Mouse (Mus musculus) liver, adult 2 months (tissue): ENCODE data around the gene Cmtm8. TPM values are rescaled to one million over a fixed set of nuclear protein-coding genes. Genes with fewer than 3 reads are reported as not detected.

Experiments used
- DNase-seq: peaks from one replicate; pipeline ENCODE4 v3.0.0-alpha.2; 2011; ENCODE audit warnings: low read depth, low spot score; ENCODE audit errors: extremely low read depth
- H3K27ac ChIP-seq: fragments of 200-500 bp; replicated peaks from 2 replicates; pipeline ENCODE4 v1.5.1; 2012; ENCODE audit warnings: low read depth, mild to moderate bottlenecking, control low read depth, inconsistent platforms, low read length; ENCODE audit not compliant: insufficient read depth
- H3K27me3 ChIP-seq: fragments of 200-500 bp; 2 replicates; pipeline ENCODE4 v1.6.1; 2012; ENCODE audit warnings: mild to moderate bottlenecking, moderate library complexity, low read length, inconsistent platforms; ENCODE audit not compliant: control insufficient read depth, insufficient read depth
- H3K36me3 ChIP-seq: fragments of 200-500 bp; 2 replicates; pipeline ENCODE4 v1.6.1; 2012; ENCODE audit warnings: low read length, inconsistent platforms; ENCODE audit not compliant: control insufficient read depth, insufficient read depth
- H3K4me1 ChIP-seq: fragments of 200-500 bp; 2 replicates; pipeline ENCODE4 v1.6.1; 2011; ENCODE audit warnings: low read length; ENCODE audit not compliant: control insufficient read depth, insufficient read depth
- H3K4me3 ChIP-seq: fragments of 200-500 bp; 2 replicates; pipeline ENCODE4 v1.5.1; 2011; ENCODE audit warnings: low read depth, mild to moderate bottlenecking, control low read depth, low read length, moderate library complexity; ENCODE audit not compliant: insufficient read depth
- H3K79me2 ChIP-seq: fragments of 200-500 bp; 2 replicates; pipeline ENCODE4 v1.6.1; 2012; ENCODE audit warnings: inconsistent platforms, mild to moderate bottlenecking, low read length, moderate library complexity; ENCODE audit not compliant: control insufficient read depth, insufficient read depth
- H3K9ac ChIP-seq: fragments of 200-500 bp; 2 replicates; pipeline ENCODE4 v1.6.1; 2012; ENCODE audit warnings: low read depth, mild to moderate bottlenecking, control low read depth, inconsistent platforms, low read length
- CTCF ChIP-seq: fragments of 200-500 bp; IDR thresholded peaks from 2 replicates; pipeline ENCODE4 v1.5.1; 2011; ENCODE audit warnings: low read depth, low read length, control low read depth
- POLR2A ChIP-seq: fragments of 200-500 bp; IDR thresholded peaks from 2 replicates; pipeline ENCODE4 v1.6.1; 2011; ENCODE audit warnings: low read length, control low read depth; ENCODE audit not compliant: insufficient read depth; ENCODE audit errors: extremely low read depth
- WGBS: fragments of 180-500 bp; shearing (Covaris S2); methylation state at CpG from one replicate; pipeline ENCODE4 v1.1.7; 2018; 5-methylcytosine and 5-hydroxymethylcytosine counted together
- polyA plus RNA-seq: library from polyadenylated mRNA; depleted of rRNA; stranded (reverse); fragments of >200 nt; gene quantifications from 2 replicates; pipeline ENCODE4 v1.2.3, GENCODE M21; 2012
- total RNA-seq: library from RNA; depleted of rRNA; stranded (reverse); fragments of >200 nt; gene quantifications from 2 replicates; pipeline ENCODE4 v1.2.3, GENCODE M21; 2014

Gene Cmtm8
- total and polyA plus RNA-seq, 2 experiments: 77.3 to 180 TPM

DNA sequence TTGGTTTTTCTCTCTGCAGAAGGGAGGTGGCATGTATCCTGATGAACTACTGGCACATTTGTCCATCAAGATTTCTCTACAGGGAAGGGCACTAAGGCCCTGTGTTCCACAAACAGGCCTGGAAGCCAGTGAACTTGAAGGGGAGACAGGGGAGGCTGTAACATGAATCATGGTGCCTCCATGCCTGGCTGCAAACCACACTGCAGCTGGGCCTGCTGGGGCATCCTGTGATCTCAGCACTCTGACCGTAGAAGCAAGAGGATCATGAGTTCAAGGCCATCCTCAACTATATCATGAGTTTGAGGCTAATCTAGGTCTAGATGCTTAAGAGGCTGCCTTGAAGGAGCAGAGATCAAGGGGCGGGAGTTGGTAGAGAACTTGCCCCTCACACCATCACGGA lies 67.6 kb downstream of the Cmtm8 start:
- no peak overlapping the region for H3K9ac ChIP-seq
- no peaks in the 10 kb centered on the region for H3K4me1 ChIP-seq
- no peak for TF ChIP-seq POLR2A
- TF ChIP-seq CTCF: no peak
- H3K27ac ChIP-seq: no peak overlapping the region
- H3K36me3 ChIP-seq: no peaks in the 10 kb centered on the region
- WGBS: 93% methylated on average over 3 of the region's 3 CpGs
- no peaks in the 10 kb centered on the region for H3K79me2 ChIP-seq
- no peak overlapping the region for H3K4me3 ChIP-seq
- DNase-seq: no peak
- no peaks in the 10 kb centered on the region for H3K27me3 ChIP-seq

DNA sequence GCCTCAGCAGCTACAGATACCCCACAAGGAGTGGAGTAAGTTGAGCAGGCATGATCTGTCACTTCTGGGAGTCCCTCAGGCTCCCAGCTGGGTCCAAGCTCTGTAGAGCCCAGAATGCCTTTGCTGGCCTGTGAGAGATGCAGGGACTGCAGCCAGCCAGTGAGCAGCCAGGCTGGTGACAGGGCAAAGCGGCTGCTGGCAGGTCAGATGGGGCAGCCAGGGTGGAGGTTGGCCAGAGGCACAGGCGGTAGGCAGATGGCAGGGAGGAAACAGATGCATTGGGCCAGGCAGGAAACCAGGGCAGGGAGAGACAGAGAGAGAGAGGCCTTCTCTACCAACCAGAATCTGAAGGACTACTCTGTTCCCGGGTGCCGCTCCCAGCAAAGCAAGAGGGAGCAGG lies 68.7 kb downstream of the Cmtm8 start:
- H3K79me2 ChIP-seq: no peaks in the 10 kb centered on the region
- no peak for TF ChIP-seq POLR2A
- TF ChIP-seq CTCF: no peak
- 47% methylated on average over 4 of the region's 4 CpGs for WGBS
- H3K27me3 ChIP-seq: no peaks in the 10 kb centered on the region
- H3K4me3 ChIP-seq: no peak overlapping the region
- H3K4me1 ChIP-seq: no peaks in the 10 kb centered on the region
- no peaks in the 10 kb centered on the region for H3K36me3 ChIP-seq
- DNase-seq: no peak
- H3K27ac ChIP-seq: no peak overlapping the region
- no peak overlapping the region for H3K9ac ChIP-seq

GRCm38 (mm10) chr9:114774629-114775028 lies 69.3 kb downstream of the Cmtm8 start:
- no peaks in the 10 kb centered on the region for H3K36me3 ChIP-seq
- no peaks in the 10 kb centered on the region for H3K79me2 ChIP-seq
- no peak overlapping the region for H3K4me3 ChIP-seq
- H3K27me3 ChIP-seq: no peaks in the 10 kb centered on the region
- no peak for DNase-seq
- H3K4me1 ChIP-seq: no peaks in the 10 kb centered on the region
- no peak overlapping the region for H3K9ac ChIP-seq
- WGBS: 74% methylated on average over 6 of the region's 6 CpGs
- TF ChIP-seq POLR2A (no peak), CTCF (no peak)
- no peak overlapping the region for H3K27ac ChIP-seq

GRCm38 (mm10) chr9:114771565-114771964 lies 72.4 kb downstream of the Cmtm8 start:
- WGBS: 93% methylated on average over 7 of the region's 7 CpGs

GRCm38 (mm10) chr9:114770224-114770623 lies 73.7 kb downstream of the Cmtm8 start:
- Histone ChIP-seq H3K4me1 (no peaks in the 10 kb centered on the region), H3K79me2 (no peaks in the 10 kb centered on the region), H3K27ac (no peak overlapping the region), H3K36me3 (no peaks in the 10 kb centered on the region), H3K4me3 (no peak overlapping the region), H3K27me3 (no peaks in the 10 kb centered on the region), H3K9ac (no peak overlapping the region)
- WGBS: 79% methylated on average over 4 of the region's 4 CpGs
- TF ChIP-seq POLR2A (no peak), CTCF (no peak)
- DNase-seq: no peak

More at GRCm38 (mm10) chr9:114771565-114771964, 72.4 kb downstream of the Cmtm8 start:
- Histone ChIP-seq H3K4me1 (no peaks in the 10 kb centered on the region), H3K36me3 (no peaks in the 10 kb centered on the region), H3K27ac (no peak overlapping the region), H3K9ac (no peak overlapping the region), H3K79me2 (no peaks in the 10 kb centered on the region), H3K27me3 (no peaks in the 10 kb centered on the region), H3K4me3 (no peak overlapping the region)
- no peak for TF ChIP-seq CTCF
- TF ChIP-seq POLR2A: no peak
- DNase-seq: no peak

GRCm38 (mm10) chr9:114768066-114768465 lies 75.9 kb downstream of the Cmtm8 start:
- TF ChIP-seq CTCF (no peak), POLR2A (no peak)
- 77% methylated on average over 10 of the region's 10 CpGs for WGBS
- Histone ChIP-seq H3K79me2 (no peaks in the 10 kb centered on the region), H3K9ac (no peak overlapping the region), H3K4me3 (no peak overlapping the region), H3K27me3 (no peaks in the 10 kb centered on the region), H3K36me3 (no peaks in the 10 kb centered on the region), H3K4me1 (no peaks in the 10 kb centered on the region), H3K27ac (no peak overlapping the region)
- DNase-seq: no peak
